Mouse (Mus musculus) mesoderm, embryonic 11.5 days (tissue): ENCODE measurements around the gene Hes5.

Experiments used
- DNase-seq: peaks from one replicate; pipeline ENCODE4 v3.0.0-alpha.2; 2012; ENCODE audit warnings: low read depth, low spot score

Gene Hes5

DNA sequence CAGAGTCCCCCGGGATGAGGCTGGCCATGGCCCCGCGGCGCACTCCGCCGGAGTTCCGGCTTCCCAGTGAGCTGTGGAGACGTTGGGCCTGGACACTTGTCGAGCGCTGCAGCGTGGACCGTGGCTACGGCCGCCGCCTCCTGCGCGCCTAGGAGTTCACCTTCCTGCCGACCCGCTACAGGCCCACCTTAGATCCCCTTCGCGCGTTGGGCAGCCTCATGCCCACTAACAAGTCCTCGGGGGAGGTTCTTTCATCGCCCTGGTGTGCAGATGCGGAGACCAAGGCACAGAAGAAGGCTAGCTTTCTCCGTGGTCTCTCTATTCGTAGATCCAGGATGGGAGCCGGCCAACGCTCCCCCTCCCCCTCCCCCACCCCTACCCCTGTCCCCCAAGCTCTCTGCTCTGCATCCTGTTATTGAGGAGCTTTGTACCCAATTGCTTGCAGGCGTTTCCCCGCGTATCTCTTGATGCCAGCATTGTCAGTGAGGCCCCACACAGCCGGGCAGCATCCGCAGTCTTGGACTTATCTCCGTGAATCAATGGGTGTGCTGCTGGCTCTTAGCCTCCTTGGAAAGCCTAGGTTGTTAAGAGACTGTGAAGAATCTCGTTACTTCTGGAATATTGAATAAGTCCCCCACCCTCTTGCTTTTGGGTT is 4.0 kb downstream of the Hes5 start:
- DNase-seq: no peak

DNA sequence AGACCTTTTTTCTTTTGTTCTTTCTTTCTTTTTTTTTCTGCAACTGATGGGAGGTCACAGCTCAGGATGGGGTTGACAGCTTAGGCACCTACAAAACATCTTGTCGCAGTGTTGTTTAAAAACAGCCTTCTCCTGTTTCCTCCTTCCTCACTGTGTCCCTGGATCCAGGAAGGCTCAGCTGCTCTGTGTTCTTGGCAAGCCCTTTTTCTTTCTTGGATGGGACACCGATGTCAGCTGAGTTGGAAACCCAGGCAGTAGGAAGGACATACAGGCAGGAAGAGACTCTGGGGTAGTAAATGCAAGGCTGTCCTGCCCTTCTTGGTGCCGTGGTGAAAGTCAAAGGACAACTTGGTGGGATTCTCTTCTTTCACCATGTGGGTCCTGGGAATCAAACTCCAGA is 5.1 kb downstream of the Hes5 start:
- no peak for DNase-seq

DNA sequence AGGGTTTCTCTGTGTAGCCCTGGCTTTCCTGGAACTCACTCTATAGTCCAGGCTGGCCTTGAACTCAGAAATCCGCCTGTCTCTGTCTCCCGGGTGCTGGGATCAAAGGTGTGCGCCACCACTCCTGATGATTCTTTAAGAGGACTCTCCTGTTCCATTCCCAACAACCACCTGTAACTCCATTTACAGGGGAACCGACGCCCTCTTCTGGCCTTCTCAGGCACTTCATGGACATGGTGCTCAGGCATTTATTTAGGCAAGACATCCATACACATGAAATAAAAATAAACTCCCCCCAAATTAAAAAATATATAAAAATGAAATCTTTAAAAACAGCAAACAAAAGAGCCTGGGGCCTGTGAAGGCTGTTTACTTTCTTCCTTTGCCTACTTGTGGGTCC is 6.5 kb downstream of the Hes5 start:
- DNase-seq: peak; percentile 69

DNA sequence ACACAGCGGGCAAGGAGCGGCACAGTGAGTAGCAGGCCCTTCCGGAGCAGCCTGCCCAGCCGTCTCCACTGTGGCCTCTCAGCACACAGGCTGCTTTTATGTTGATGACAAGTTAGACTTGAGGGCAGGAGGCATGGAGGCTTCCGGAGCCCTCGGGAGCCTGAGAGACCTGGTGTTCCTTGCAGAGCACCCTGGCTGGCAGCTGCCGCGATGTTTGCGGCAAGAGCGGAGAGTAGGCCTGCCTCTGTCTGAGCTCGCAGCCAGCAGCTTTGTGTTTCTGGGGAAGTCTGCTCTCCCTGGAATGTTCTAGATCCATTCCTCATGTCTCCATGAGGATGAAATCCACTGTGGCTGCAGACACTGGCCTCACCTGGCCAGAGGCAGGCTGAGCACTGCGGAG is 11.8 kb downstream of the Hes5 start:
- no peak for DNase-seq

DNA sequence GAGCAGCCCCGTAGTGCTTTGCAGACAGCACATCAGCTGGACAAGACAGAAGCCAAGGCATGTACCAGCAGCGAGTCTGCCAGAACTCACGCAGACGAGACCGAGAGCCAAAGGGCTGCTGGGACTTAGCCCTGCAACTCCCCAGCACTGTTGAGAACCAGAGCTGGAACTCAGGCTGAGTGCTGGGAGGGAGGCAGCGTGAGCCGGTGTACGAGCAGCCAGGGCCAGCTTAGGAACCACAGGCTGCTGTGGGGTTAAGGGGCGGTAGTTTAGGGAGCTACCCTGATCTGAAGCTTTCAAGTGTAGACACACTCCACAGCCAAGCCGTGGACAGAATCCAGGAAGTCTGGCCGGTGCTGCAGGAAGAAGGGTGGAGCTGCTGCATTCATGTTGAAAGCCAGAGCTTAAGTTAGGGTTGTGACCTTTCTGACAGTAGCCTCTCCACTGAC is 13.5 kb downstream of the Hes5 start:
- no peak for DNase-seq

DNA sequence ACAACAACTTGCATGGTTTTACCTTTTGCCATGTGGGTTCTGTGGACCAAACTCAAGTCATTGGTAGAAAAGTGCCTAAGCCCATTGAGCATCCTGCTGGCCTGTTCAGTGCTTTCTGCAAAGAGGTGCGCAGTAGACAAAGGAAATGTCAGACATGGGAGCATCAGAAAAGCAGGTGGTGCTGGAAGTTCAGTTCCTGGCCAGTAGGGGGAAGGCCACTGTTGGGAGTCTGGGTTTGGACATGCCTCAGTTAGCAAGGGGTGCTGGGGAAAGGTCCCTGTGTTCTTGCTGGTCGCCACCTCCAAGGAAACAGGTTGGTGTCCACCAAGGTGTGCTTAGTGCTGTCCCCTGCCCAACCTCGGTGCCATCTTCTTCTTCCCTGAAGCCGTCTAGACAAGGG is 19.4 kb downstream of the Hes5 start:
- DNase-seq: no peak

DNA sequence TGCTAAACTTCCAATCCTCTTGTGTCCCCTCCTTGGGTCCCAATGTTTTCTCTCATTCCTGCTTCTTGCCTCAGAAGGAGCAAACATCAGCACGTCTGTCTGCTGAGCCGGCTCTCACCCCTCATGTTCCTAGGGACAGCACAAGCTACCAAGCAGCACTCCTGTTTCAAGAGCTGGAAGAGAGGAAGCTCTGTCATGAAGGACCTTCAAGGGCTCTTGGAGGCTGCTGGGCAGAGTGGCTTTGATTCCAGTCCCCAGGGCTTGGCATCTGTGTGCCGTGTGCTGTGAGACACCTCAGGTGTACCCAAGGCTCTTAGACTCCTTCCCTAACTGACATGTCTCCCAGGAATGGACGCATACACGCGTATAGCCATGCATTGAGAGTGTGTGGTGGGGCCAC is 20.4 kb downstream of the Hes5 start:
- no peak for DNase-seq

DNA sequence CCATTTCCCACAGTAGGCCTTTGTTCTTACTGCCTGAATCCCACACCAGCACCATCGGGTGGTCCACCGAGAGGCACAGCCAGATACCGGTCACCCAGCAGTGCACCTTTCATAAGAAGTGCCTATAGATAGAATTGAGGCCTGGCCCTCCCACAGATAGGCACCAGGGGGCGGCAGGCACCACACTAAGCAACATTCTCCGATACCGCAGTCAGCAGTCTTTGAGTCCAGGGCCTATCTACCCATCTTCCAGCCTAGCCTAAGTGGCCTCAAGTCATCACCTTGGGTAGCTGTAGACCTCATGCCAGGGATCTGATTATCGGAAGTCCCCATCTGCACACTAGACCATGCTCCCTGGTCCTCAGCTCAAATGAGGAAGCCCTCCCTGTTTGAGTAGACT is 20.8 kb downstream of the Hes5 start:
- peak; percentile 45 for DNase-seq

DNA sequence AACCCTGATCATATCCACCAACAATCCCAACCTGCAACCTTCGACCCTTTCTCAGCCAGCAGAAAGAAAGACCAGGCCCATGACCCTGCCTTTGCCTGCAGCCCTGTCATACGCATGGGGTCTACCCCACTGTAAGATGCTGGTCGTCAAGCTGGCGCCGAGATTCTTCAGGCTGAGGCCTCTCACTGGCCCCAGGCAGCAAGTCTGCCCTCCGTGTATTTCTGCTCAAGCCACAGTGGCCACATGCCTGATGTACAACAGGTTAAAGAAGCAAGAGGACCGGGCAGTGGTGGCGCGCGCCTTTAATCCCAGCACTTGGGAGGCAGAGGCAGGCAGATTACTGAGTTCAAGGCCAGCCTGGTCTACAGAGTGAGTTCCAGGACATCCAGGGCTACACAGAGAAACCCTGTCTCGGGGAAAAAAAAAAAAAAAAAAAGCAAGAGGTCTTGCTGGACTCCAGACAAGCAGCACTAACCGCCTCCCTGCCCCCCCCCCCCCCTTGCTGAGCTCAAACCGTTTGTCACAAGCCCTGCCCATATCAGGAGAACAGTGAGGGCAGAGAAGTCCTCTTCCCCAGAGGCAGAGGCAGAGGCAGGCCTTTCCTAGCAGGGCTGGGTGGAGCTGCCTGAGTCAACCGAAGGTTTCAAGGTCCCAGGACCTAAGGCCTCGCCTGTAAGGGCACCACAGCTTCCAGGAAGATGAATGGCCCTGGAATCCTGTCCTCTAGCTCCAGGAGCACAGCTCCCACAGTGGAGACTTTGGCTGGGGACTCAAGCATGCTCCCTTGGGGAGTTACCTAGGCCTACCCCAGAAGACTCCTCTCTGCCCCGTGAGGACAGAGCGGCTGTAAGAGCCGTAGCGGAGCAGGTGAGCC is 21.8 kb downstream of the Hes5 start:
- no peak for DNase-seq

DNA sequence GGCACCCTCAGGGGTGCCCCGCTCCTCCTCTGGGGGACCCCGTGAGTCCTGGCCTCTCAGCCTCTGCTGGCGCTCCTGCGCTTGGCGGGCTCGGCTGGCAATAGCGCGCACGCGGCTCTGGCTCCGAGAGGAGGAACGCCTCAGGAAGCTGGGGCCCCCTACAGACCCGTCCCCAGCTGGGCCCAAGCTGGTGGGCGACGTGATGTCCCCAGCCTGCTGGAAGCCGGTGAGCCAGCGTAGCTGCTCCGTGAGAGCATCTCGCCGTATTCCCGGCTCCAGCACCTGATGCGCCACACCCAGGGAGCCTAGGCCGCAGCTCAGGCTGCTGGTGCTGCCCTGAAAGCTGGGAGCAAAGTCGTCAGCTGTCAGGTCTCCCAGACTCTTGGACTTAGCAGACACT is 23.0 kb downstream of the Hes5 start:
- DNase-seq: no peak

DNA sequence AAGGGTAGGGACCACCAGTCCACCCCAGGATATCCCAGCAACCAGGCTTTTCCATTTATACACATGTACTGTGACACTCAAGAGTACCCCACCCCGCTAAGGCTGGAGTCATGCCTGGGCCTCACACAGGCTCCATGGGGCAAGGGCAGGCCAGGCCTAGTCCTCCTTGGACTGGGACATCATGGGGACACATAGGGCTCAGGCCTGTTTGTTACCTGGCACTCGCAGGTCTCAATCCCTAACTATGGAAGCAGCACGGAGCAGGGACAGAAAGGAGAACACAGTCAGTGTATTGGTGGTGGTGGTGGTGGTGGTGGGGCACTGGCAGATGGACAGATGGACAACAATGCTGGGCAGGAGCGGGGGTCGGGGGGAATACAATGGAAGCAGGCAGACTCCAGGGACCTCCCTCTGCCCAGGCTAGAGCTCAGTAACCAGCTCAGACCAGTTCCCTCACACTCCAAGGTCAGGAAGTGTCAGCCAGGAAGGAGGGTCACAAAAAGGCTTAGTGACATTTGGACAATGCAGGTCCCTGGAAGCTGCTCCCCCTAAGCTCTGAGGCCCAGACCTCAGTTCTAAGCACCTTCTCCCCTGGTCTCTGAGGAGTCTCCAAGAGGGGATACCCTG is 24.5 kb downstream of the Hes5 start:
- no peak for DNase-seq

DNA sequence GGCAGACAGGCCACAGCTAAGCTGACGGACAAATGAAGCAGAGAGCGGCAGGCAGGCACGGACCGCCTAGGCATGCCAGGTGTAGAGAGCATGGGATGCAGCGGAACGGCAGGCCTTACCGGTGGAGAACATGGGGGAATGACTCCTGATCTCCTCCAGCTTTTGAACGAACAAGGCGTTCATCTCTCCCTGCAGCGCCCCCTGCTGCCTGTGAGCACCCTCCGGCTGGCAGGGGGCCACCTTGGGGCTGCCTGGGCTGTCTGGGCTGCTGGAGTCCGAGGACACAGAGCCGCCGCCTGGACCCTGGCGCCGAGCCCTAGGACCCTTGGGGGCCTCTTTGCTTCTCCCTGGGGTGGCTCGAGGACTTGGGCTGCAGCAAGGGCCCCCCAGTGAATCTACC is 25.4 kb downstream of the Hes5 start:
- DNase-seq: peak; percentile 78

DNA sequence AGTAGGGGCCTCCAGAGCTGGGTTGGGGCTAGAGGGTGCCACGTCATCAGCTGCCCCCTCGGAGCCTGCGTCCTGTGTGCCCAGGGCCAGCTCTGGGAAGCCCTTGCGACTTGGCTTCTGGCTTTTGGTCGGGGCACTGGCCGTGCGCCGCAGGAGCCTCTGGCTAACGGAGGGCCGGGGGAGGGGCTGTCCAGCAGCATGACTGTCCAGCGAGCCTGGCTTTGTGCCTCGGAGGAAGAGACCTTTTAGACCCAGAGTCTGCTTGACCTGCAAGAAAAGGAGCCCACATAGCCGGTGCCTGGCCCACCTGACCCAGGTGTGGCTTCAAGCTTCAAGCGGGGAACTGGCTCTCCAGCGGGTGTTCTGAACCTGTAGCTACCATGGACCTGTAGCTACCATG is 26.0 kb downstream of the Hes5 start:
- no peak for DNase-seq

DNA sequence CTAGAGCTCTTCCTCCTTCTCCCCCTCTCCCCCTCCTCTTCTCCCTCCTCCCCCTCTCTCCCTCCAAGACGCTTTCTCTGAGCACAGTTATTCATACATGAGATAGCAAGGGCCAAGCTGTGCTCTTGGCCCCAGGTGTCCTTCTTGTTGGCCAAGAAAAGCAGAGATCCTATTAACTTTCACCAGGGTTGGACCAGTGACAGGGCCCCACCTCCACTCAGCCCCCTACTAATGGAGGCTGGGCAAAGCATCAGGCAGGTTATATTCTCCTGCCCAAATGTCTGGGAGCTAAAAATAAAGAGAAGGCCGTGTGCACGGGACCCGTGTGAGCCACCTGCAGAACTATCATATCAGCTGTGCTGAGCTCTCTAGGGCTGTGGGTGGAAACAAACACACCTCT is 34.2 kb downstream of the Hes5 start:
- DNase-seq: no peak

DNA sequence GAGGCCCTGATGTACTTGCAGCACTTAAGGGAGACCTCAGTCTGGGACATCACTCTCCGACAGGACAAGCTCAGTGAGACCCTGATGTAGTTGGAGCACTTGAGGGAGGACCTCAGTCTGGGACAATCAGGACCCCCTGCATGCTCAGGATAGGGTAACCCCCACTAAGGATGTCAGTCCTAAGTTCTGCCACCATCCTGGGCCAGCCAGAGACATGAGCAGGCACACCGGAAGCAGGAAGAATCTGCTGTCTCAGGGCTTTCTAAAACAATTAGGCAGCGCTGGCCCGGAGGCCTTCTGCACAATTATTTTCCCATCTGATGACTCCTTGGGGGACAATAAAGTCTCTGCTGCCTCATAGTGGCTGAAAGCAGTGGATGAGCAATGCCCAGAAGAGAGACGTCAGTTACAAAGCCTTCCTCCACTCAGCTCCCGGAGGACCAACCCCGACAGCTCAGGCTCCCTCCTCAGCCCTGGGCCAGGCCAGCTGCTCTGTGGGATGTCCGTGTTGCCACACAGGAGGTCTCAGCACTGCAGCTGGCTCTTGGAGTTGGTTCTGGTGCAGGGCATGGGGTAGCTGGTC is 35.9 kb downstream of the Hes5 start:
- peak; percentile 68 for DNase-seq

DNA sequence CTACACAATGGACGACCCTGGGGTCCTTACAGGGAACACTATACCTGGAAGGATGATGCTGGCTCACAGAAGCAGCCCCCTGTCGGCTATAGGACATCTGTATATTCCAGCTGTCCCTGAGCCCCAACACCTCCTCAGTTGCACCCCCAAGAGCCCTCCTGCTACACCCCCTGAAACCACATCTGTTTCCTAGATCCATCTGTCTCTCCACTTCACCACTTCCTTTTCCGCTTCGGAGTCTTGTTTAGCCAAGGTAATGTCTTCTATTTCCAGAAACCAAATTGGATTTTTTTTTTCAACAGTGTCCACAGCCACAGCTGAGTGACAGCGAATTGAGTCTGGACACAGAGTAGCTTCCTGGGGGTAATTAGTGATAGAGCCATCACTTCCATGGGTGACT is 38.7 kb downstream of the Hes5 start:
- DNase-seq: no peak

DNA sequence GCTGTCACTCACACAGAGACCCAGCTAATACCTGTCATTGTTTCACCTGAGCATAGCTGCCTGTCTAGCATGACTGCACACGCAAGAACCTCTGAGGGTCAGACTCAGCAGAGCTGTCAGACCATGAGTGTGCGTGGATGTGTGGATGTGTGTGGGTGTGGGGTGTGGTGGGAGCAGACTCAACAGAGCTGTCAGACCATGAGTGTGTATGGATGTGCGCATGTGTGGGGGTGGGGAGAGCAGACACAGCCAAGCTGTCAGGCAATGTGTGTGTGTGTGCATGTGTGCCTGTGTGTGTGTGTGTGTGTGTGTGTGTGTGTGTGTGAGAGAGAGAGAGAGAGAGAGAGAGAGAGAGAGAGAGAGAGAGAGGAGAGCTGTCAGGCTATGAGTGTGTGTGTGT is 44.6 kb downstream of the Hes5 start:
- no peak for DNase-seq

DNA sequence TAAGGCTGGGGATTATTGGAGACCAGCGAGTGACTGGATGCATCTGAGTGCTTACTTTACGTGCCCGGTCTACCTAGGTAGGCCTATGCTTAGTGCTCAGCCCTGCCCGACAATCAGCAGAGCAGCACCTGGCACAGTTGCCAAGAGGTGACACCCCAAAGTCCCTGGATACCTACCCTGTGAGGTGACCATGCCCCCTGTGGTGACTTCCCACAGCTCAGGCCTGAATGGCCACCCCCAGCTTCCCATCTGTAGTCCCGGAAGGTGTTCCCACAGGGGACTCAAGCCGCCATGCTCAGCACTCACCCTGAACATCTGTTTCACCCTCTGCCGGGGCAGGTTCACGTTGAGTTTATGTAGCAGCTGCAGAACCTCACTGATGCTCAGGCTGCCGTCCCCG is 45.6 kb downstream of the Hes5 start:
- DNase-seq: no peak

DNA sequence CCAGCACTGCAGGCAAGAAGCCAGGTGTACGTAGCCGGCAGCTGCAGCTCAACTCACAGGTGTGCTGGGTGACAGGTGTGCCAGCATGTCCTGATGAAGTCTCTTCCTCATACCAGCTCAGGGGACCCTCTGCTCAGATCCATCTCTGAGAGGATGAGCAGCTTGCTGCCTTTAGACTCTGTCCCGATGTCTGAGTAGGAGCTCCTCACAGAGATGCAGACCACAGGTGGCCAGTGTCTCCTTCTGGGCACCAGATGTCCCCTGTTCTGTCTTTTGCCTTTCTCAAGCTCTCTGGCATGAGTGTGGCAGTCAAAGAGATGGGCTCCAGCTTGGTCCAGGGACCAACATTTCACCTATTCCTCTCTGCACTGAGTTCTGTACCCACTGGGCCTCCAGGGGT is 46.9 kb downstream of the Hes5 start:
- no peak for DNase-seq

DNA sequence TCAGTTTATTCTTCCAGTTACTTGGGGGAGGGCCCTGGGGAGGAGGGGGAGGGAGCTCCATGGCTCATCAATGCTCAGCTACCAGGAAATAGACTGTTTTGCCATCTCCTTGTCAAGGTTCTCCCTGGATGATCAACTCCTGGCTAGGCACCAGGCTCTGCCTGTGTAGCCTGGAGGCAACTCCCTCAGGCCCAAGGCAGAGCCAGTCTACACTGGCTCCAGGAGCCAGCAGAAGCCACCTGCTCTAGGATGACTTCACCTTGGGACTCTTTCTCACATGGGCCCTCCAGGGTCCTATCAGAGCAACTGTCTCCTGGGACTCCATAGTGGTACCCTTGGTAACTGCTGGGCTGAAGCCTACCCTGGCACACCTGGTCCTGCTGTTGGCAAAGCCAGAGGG is 47.4 kb downstream of the Hes5 start:
- DNase-seq: no peak

DNA sequence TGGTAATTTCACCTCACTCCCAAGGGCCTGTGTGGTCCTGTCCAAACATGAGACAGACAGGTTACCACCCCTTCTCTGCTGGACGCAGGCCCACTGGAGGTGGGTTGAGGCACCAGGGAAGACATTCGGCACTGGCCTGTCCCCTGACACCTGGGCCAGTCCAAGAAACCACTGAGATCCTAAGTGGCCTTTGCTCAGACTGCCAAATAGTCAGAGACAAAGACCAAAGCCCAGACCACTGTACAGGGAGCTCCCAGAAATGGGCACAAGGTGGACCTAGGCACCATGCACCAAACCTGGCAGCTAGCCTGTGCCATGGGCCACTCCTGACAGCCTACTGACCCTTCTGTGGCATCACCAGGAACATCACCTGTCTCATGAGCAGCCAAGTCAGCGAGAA is 48.5 kb downstream of the Hes5 start:
- no peak for DNase-seq

DNA sequence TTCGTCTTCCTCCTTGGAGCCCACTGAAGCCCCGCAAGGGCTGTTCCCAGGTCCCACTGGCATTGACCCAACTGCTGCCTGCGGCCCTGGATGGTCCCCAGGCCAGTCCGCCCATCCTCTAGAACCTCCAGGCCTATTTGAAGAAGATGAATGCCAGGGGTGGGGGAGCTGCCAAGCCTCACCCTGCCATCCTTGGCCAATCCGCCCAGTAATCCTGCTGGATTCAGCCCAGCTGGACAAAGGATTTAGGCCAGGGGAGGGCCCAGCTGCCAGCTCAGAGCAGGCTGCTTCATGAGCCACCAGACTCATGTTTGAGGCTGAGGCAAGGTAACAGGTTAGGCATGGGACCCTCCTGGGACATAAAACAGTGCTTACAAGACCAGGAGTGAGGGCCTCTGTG is 50.1 kb downstream of the Hes5 start:
- DNase-seq: no peak
